In genomic region chr16:67776091-67776490, GRCm38 (mm10) we compare ENCODE assay signal across 9 mouse cellular contexts.
DNase-seq lines count a peak whose midpoint lies in the region; ATAC-seq and TF ChIP-seq lines count a peak whose summit lies in the region.
"Had no signal": no experiment of that assay in that cellular context is flagged by ENCODE, and none has a peak within 500 bp of the region (broad histone marks: within the 10 kb centered on the region; RNA-seq: fewer than 3 reads in every experiment).

No protein-coding gene starts in this region.

- no peak overlapping the region for H3K9ac ChIP-seq in hindbrain, postnatal 0 days (replicated peaks; ENCODE audit: low read length)
- H3K9ac ChIP-seq in hindbrain, embryonic 12.5 days: no peak overlapping the region
- H3K9ac ChIP-seq in liver, postnatal 0 days (replicated peaks): no peak overlapping the region
- no peak overlapping the region for H3K9ac ChIP-seq in neural tube, embryonic 15.5 days (replicated peaks)

- 58% methylated on average over 3 of the region's 3 CpGs for WGBS in hindbrain, postnatal 0 days
- 58% methylated on average over 3 of the region's 3 CpGs for WGBS in hindbrain, embryonic 12.5 days
- WGBS in liver, postnatal 0 days (ENCODE audit: insufficient replicate concordance): 41% methylated on average over 3 of the region's 3 CpGs
- WGBS in neural tube, embryonic 15.5 days: 55% methylated on average over 3 of the region's 3 CpGs

- peak; percentile 28 for DNase-seq in hindbrain, postnatal 0 days (ENCODE audit: low spot score)
- peak; percentile 57 for DNase-seq in A20 (ENCODE audit: low read depth, low spot score)
- peak; percentile 54 for DNase-seq in R1 (ENCODE audit: low read depth, low spot score)
- DNase-seq in embryo, embryonic 11.5 days (ENCODE audit: low read depth, low spot score): peak; percentile 19
- DNase-seq in liver, postnatal 0 days: peak; percentile 14
- no peak for DNase-seq in MN1 (ENCODE audit: low spot score)

- H3K27me3 ChIP-seq in hindbrain, postnatal 0 days (ENCODE audit: insufficient read depth, low read length): no peaks in the 10 kb centered on the region
- no peaks in the 10 kb centered on the region for H3K27me3 ChIP-seq in hindbrain, embryonic 12.5 days
- H3K27me3 ChIP-seq in liver, postnatal 0 days (ENCODE audit: insufficient read depth, low read length): no peaks in the 10 kb centered on the region
- no peaks in the 10 kb centered on the region for H3K27me3 ChIP-seq in neural tube, embryonic 15.5 days (replicated peaks)

- TF ChIP-seq EP300 in liver, postnatal 0 days (IDR thresholded peaks at IDR 0.05; ENCODE audit: low read depth): no peak

- H3K9me3 ChIP-seq in hindbrain, postnatal 0 days (ENCODE audit: low read length): no peaks in the 10 kb centered on the region
- no peaks in the 10 kb centered on the region for H3K9me3 ChIP-seq in hindbrain, embryonic 12.5 days (replicated peaks)
- H3K9me3 ChIP-seq in liver, postnatal 0 days (ENCODE audit: low read length): no peaks in the 10 kb centered on the region
- no peaks in the 10 kb centered on the region for H3K9me3 ChIP-seq in neural tube, embryonic 15.5 days (replicated peaks)

- H3K4me1 ChIP-seq in hindbrain, postnatal 0 days (ENCODE audit: insufficient read depth, low read length): no peaks in the 10 kb centered on the region
- H3K4me1 ChIP-seq in hindbrain, embryonic 12.5 days: no peaks in the 10 kb centered on the region
- H3K4me1 ChIP-seq in liver, postnatal 0 days (ENCODE audit: insufficient read depth): no peaks in the 10 kb centered on the region
- no peaks in the 10 kb centered on the region for H3K4me1 ChIP-seq in neural tube, embryonic 15.5 days

- H3K4me3 ChIP-seq in hindbrain, postnatal 0 days (ENCODE audit: low read length): no peak overlapping the region
- H3K4me3 ChIP-seq in hindbrain, embryonic 12.5 days: no peak overlapping the region
- no peak overlapping the region for H3K4me3 ChIP-seq in liver, postnatal 0 days (ENCODE audit: low read depth, low read length)
- H3K4me3 ChIP-seq in neural tube, embryonic 15.5 days (replicated peaks): no peak overlapping the region
- H3K4me3 ChIP-seq: myocyte had no signal

- no peak for ATAC-seq in hindbrain, postnatal 0 days
- ATAC-seq in hindbrain, embryonic 12.5 days (ENCODE audit: low FRiP score): no peak
- no peak for ATAC-seq in liver, postnatal 0 days
- no peak for ATAC-seq in neural tube, embryonic 15.5 days (ENCODE audit: low FRiP score)

- TF ChIP-seq CTCF in hindbrain, postnatal 0 days (IDR thresholded peaks at IDR 0.05; ENCODE audit: low read depth): peak; percentile 47; the same call in 1 of the 2 replicates
- peak; percentile 56 for TF ChIP-seq CTCF in liver, postnatal 0 days (IDR thresholded peaks at IDR 0.05; ENCODE audit: low read depth)

- H3K27ac ChIP-seq in hindbrain, postnatal 0 days: no peak overlapping the region
- no peak overlapping the region for H3K27ac ChIP-seq in hindbrain, embryonic 12.5 days
- H3K27ac ChIP-seq in liver, postnatal 0 days (ENCODE audit: low read depth): no peak overlapping the region
- no peak overlapping the region for H3K27ac ChIP-seq in neural tube, embryonic 15.5 days (replicated peaks)

- no peak overlapping the region for H3K4me2 ChIP-seq in hindbrain, postnatal 0 days (ENCODE audit: low read depth, low read length)
- H3K4me2 ChIP-seq in hindbrain, embryonic 12.5 days (replicated peaks): no peak overlapping the region
- no peak overlapping the region for H3K4me2 ChIP-seq in liver, postnatal 0 days (ENCODE audit: low read depth, low read length)
- H3K4me2 ChIP-seq in neural tube, embryonic 15.5 days: no peak overlapping the region

- H3K36me3 ChIP-seq in hindbrain, postnatal 0 days (ENCODE audit: insufficient read depth, low read length): no peaks in the 10 kb centered on the region
- no peaks in the 10 kb centered on the region for H3K36me3 ChIP-seq in hindbrain, embryonic 12.5 days
- no peaks in the 10 kb centered on the region for H3K36me3 ChIP-seq in liver, postnatal 0 days (replicated peaks; ENCODE audit: insufficient read depth, low read length)
- no peaks in the 10 kb centered on the region for H3K36me3 ChIP-seq in neural tube, embryonic 15.5 days
